In the genomic region with DNA sequence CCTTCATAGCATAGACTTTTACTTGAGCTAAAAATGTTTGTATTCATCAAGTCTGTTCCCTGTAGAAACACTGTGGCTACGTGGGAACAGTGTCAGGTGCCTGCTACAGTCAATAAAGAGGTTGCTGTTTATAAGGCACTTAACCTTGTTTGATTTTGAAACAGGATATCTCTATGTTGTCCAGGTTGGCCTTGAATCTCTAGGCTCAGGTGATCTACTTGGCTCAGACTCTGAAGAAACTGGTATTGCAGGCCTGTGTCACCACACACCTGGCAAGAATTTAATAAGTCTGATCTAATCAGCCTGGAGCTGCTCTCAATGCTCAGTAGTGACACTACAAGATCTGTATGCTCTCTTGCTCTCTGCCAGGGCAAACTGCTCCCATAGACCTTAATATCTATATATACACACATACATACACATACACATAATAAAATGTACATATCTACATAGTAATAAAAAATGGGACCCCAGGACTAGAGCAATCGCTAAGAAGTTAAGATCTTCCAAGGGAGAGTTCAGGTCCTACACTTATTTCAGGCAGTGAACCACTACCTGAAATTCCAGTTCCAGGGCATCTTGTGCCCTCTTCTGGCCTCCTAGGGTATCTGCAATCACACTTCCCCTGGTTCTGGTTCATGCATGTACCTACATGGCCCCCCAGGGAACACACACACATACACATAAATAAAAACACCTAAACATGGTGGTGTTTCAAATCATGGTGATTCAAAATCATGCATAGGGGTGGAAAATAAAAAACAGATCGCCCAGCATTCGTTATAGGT, we compare ENCODE assay signal across 9 mouse cellular contexts. TPM values are rescaled to one million over a fixed set of nuclear protein-coding genes. Genes with fewer than 3 reads are reported as not detected.
DNase-seq lines count a peak whose midpoint lies in the region; ATAC-seq and TF ChIP-seq lines count a peak whose summit lies in the region.
"Had no signal": no experiment of that assay in that cellular context is flagged by ENCODE, and none has a peak within 500 bp of the region (broad histone marks: within the 10 kb centered on the region; RNA-seq: fewer than 3 reads in every experiment).

No protein-coding gene starts in this region.

- no peak overlapping the region for H3K4me2 ChIP-seq in heart, postnatal 0 days (ENCODE audit: low read depth, low read length)
- H3K4me2 ChIP-seq in embryonic facial prominence, embryonic 11.5 days (ENCODE audit: low read depth, low read length), result no peak overlapping the region
- H3K4me2 ChIP-seq: limb, embryonic 15.5 days had no signal

- no peak overlapping the region for H3K4me3 ChIP-seq in heart, postnatal 0 days (ENCODE audit: low read depth, low read length)
- no peak overlapping the region for H3K4me3 ChIP-seq in ES-E14 (ENCODE audit: insufficient read depth in 1 of 2, low read depth in 1 of 2, low read length in 2 of 2, poor library complexity in 1 of 2, severe bottlenecking in 1 of 2)
- no peak overlapping the region for H3K4me3 ChIP-seq in embryonic facial prominence, embryonic 11.5 days (ENCODE audit: low read depth, low read length)
- H3K4me3 ChIP-seq: limb, embryonic 15.5 days had no signal

- peak; percentile 40 for DNase-seq in heart, postnatal 0 days (ENCODE audit: low spot score)
- DNase-seq in heart, adult 9 months (ENCODE audit: low spot score in 2 of 2), result no peak
- peak; percentile 72 for DNase-seq in 3T3-L1 (ENCODE audit: low read depth, low spot score)
- no peak for DNase-seq in ES-E14 (ENCODE audit: low read depth, low spot score)
- DNase-seq in embryonic facial prominence, embryonic 11.5 days (ENCODE audit: low spot score), result peak; percentile 67
- DNase-seq in layer of hippocampus, postnatal 36 days, result peak; percentile 17 to 27
- DNase-seq in natural killer cell, adult 2 months (ENCODE audit: low spot score in 2 of 2), result peak; percentile 30 to 38
- DNase-seq in ovary, postnatal 36 days (ENCODE audit: low spot score), result no peak

- TF ChIP-seq CTCF in heart, postnatal 0 days (IDR thresholded peaks at IDR 0.05; ENCODE audit: low read depth), result peak; percentile 75

- no peaks in the 10 kb centered on the region for H3K36me3 ChIP-seq in heart, postnatal 0 days (replicated peaks; ENCODE audit: control insufficient read depth, insufficient read depth, low read length)
- H3K36me3 ChIP-seq in ES-E14 (ENCODE audit: control insufficient read depth, insufficient read depth, low read length, poor library complexity, severe bottlenecking), result no peaks in the 10 kb centered on the region
- H3K36me3 ChIP-seq in embryonic facial prominence, embryonic 11.5 days (replicated peaks; ENCODE audit: control insufficient read depth, insufficient read depth, low read depth, low read length), result no peaks in the 10 kb centered on the region
- H3K36me3 ChIP-seq: limb, embryonic 15.5 days had no signal

- 11% methylated on average over 4 of the region's 4 CpGs for WGBS in heart, postnatal 0 days
- 14% methylated on average over 4 of the region's 4 CpGs for WGBS in embryonic facial prominence, embryonic 11.5 days

- H3K4me1 ChIP-seq in heart, postnatal 0 days (ENCODE audit: control insufficient read depth, insufficient read depth), result no peaks in the 10 kb centered on the region
- peaks cover 5 to 11% of the 10 kb centered on the region in 2 experiments; a peak in 2 of 4 replicates for H3K4me1 ChIP-seq in ES-E14 (ENCODE audit: control insufficient read depth in 2 of 2, insufficient read depth in 2 of 2, low read length in 2 of 2, poor library complexity in 1 of 2)
- no peaks in the 10 kb centered on the region for H3K4me1 ChIP-seq in embryonic facial prominence, embryonic 11.5 days (ENCODE audit: control insufficient read depth, insufficient read depth, low read length)

- no peaks in the 10 kb centered on the region for H3K9me3 ChIP-seq in heart, postnatal 0 days (replicated peaks; ENCODE audit: control insufficient read depth, low read length)
- H3K9me3 ChIP-seq in ES-E14 (ENCODE audit: control insufficient read depth, insufficient read depth, low read depth, low read length), result no peaks in the 10 kb centered on the region
- H3K9me3 ChIP-seq in embryonic facial prominence, embryonic 11.5 days (replicated peaks; ENCODE audit: control insufficient read depth, low read length), result no peaks in the 10 kb centered on the region
- H3K9me3 ChIP-seq: limb, embryonic 15.5 days had no signal

- H3K9ac ChIP-seq in heart, postnatal 0 days (replicated peaks; ENCODE audit: low read depth, low read length), result no peak overlapping the region
- H3K9ac ChIP-seq in ES-E14 (ENCODE audit: insufficient read depth, low read depth, low read length, poor library complexity, severe bottlenecking), result no peak overlapping the region
- H3K9ac ChIP-seq in embryonic facial prominence, embryonic 11.5 days (replicated peaks; ENCODE audit: low read length), result no peak overlapping the region
- H3K9ac ChIP-seq: limb, embryonic 15.5 days had no signal

- TF ChIP-seq EP300 in heart, postnatal 0 days (IDR thresholded peaks at IDR 0.05; ENCODE audit: low read depth), result no peak

- in situ Hi-C loops in ES-E14 (cut with MboI; ENCODE audit: low sequenced_read_pairs in 2 of 2, unreplicated experiment in 2 of 2), result no loop called here

- H3K27me3 ChIP-seq in heart, postnatal 0 days (ENCODE audit: control insufficient read depth, insufficient read depth, low read length), result 0 out of 2 replicates have a peak, but pooled peaks cover 4% of the 10 kb centered on the region
- no peaks in the 10 kb centered on the region for H3K27me3 ChIP-seq in embryonic facial prominence, embryonic 11.5 days (ENCODE audit: control insufficient read depth, insufficient read depth, low read length)
- H3K27me3 ChIP-seq: limb, embryonic 15.5 days had no signal

- no peak overlapping the region for H3K27ac ChIP-seq in heart, postnatal 0 days (ENCODE audit: low read depth)
- H3K27ac ChIP-seq in ES-E14 (ENCODE audit: insufficient read depth, low read depth, low read length, poor library complexity, severe bottlenecking), result no peak overlapping the region
- H3K27ac ChIP-seq in embryonic facial prominence, embryonic 11.5 days (replicated peaks; ENCODE audit: low read depth, low read length), result no peak overlapping the region
- H3K27ac ChIP-seq: limb, embryonic 15.5 days had no signal

- ATAC-seq in heart, postnatal 0 days (ENCODE audit: insufficient read depth, low read depth), result no peak
- no peak for ATAC-seq in embryonic facial prominence, embryonic 11.5 days (replicated peaks; ENCODE audit: insufficient number of reproducible peaks, low FRiP score, low TSS enrichment, low read depth)

TF ChIP-seq in ES-E14, 5 proteins besides CTCF, POLR2A, EP300 and RAD21:
- TF ChIP-seq CHD2 (IDR thresholded peaks at IDR 0.05; ENCODE audit: low read depth, low read length) (no peak), HCFC1 (IDR thresholded peaks at IDR 0.05; ENCODE audit: borderline replicate concordance, insufficient read depth, low read length) (no peak), ZC3H11A (IDR thresholded peaks at IDR 0.05; ENCODE audit: borderline replicate concordance, low read depth, low read length) (peak; percentile 35; the same call in 1 of the 2 replicates), ZNF384 (IDR thresholded peaks at IDR 0.05; ENCODE audit: low read depth, low read length) (no peak), MAFK (IDR thresholded peaks at IDR 0.05; ENCODE audit: insufficient read depth, low read depth, low read length) (no peak)

RNA-seq across cellular contexts. Expression of a gene that starts 6.3 kb away (rescaled TPM):
- 1.3 and 4.1 TPM in 2 replicates for total RNA-seq in heart, postnatal 0 days (2014; rRNA removed; ENCODE audit: low replicate concordance)
- polyA plus RNA-seq in heart, postnatal 0 days (2015; fragmentation: Nextera tagmentation; extraction: Ambion mirVana), result 8.9 and 13.0 TPM in 2 replicates
- total RNA-seq in ES-E14 (2012; rRNA removed), result 16.4 and 20.4 TPM in 2 replicates
- 3.4 and 4.3 TPM in 2 replicates for polyA plus RNA-seq in embryonic facial prominence, embryonic 11.5 days (2014; fragmentation: Nextera tagmentation; extraction: Ambion mirVana)
- 1 to 10 TPM; 7.5 to 7.9 TPM for total RNA-seq in layer of hippocampus, postnatal 36 days (2021)

RNA-seq across cellular contexts. Expression of a gene that starts 12.2 kb away (rescaled TPM):
- 15.9 and 20.7 TPM in 2 replicates for total RNA-seq in heart, postnatal 0 days (2014; rRNA removed; ENCODE audit: low replicate concordance)
- polyA plus RNA-seq in heart, postnatal 0 days (2015; fragmentation: Nextera tagmentation; extraction: Ambion mirVana), result 21.9 and 25.3 TPM in 2 replicates
- 35.8 and 55.3 TPM in 2 replicates for total RNA-seq in ES-E14 (2012; rRNA removed)
- 51.2 and 53.7 TPM in 2 replicates for polyA plus RNA-seq in embryonic facial prominence, embryonic 11.5 days (2014; fragmentation: Nextera tagmentation; extraction: Ambion mirVana)
- total RNA-seq in layer of hippocampus, postnatal 36 days (2021), result 10 to 100 TPM; 25.6 to 30.3 TPM

RNA-seq across cellular contexts. Expression of a gene that starts 39.3 kb away (rescaled TPM):
- total RNA-seq in heart, postnatal 0 days (2014; rRNA removed; ENCODE audit: low replicate concordance), result 64.2 and 78.2 TPM in 2 replicates
- polyA plus RNA-seq in heart, postnatal 0 days (2015; fragmentation: Nextera tagmentation; extraction: Ambion mirVana), result 24.8 and 30.4 TPM in 2 replicates
- total RNA-seq in ES-E14 (2012; rRNA removed), result 0.22 TPM in 1 of 2 replicates, not detected in the other
- polyA plus RNA-seq in embryonic facial prominence, embryonic 11.5 days (2014; fragmentation: Nextera tagmentation; extraction: Ambion mirVana), result 0.15 and 0.70 TPM in 2 replicates
- 10 to 100 TPM in 1 of 2 experiments, 1 to 10 TPM in 1; 6.3 to 11.2 TPM for total RNA-seq in layer of hippocampus, postnatal 36 days (2021)

RNA-seq across cellular contexts. Expression of a gene that starts 42.2 kb away (rescaled TPM):
- total RNA-seq in heart, postnatal 0 days (2014; rRNA removed; ENCODE audit: low replicate concordance), result not detected in 2 replicates
- not detected in 2 replicates for polyA plus RNA-seq in heart, postnatal 0 days (2015; fragmentation: Nextera tagmentation; extraction: Ambion mirVana)
- total RNA-seq in ES-E14 (2012; rRNA removed), result not detected in 2 replicates
- not detected in 2 replicates for polyA plus RNA-seq in embryonic facial prominence, embryonic 11.5 days (2014; fragmentation: Nextera tagmentation; extraction: Ambion mirVana)
- total RNA-seq in layer of hippocampus, postnatal 36 days (2021), result not detected
- polyA plus RNA-seq: limb, embryonic 15.5 days had no signal

RNA-seq across cellular contexts. Expression of a gene that starts 51.3 kb away (rescaled TPM):
- 14.8 and 17.1 TPM in 2 replicates for total RNA-seq in heart, postnatal 0 days (2014; rRNA removed; ENCODE audit: low replicate concordance)
- 14.9 and 17.0 TPM in 2 replicates for polyA plus RNA-seq in heart, postnatal 0 days (2015; fragmentation: Nextera tagmentation; extraction: Ambion mirVana)
- 35.1 and 61.6 TPM in 2 replicates for total RNA-seq in ES-E14 (2012; rRNA removed)
- polyA plus RNA-seq in embryonic facial prominence, embryonic 11.5 days (2014; fragmentation: Nextera tagmentation; extraction: Ambion mirVana), result 24.4 and 26.8 TPM in 2 replicates
- total RNA-seq in layer of hippocampus, postnatal 36 days (2021), result 10 to 100 TPM; 28.3 to 32.9 TPM

Comparison
In these comparisons a context has a peak if more than half of its experiments do, and no peak if none do; other contexts are left out.
1. DNase-seq: peak in heart, postnatal 0 days (single experiment), 3T3-L1 (single experiment), embryonic facial prominence, embryonic 11.5 days (single experiment), layer of hippocampus, postnatal 36 days (2 of 2) and natural killer cell, adult 2 months (2 of 2); none in heart, adult 9 months (0 of 2), ES-E14 (single experiment) and ovary, postnatal 36 days (single experiment).